Mouse (Mus musculus): ENCODE results near the gene Gcnt3.

The Gcnt3 gene

GRCm38 (mm10) chr9:70037988-70038387 is at the start of gene Gcnt3:
Gene Gcnt3, minus strand, starts transcription at chr9:70038088.
- 77% methylated on average over 7 of the region's 7 CpGs for WGBS

- 71% methylated on average over 5 of the region's 5 CpGs for WGBS
Observed at GRCm38 (mm10) chr9:70087379-70087778, 49.5 kb upstream of the Gcnt3 start.

DNA sequence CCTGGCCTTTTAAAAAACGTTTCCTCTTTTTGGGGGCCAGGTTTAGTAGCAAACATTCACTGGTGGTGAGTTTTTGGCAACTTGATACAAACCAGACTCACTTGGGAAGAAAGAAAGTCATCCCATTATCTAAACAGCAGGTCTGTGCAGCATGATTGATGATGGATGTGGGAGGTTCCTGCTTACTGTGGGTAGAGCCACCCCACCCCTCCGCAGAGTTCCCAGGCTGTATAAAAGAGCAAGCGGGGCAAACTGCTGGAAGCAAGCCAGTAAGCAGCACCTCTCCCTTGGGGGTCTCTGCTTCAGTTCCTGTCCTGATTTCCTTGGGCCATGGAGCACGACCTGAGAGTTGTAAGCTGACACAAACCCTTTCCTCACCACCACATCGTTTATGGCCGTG is 48.2 kb upstream of the Gcnt3 start:
- 53% methylated on average over 6 of the region's 6 CpGs for WGBS

DNA sequence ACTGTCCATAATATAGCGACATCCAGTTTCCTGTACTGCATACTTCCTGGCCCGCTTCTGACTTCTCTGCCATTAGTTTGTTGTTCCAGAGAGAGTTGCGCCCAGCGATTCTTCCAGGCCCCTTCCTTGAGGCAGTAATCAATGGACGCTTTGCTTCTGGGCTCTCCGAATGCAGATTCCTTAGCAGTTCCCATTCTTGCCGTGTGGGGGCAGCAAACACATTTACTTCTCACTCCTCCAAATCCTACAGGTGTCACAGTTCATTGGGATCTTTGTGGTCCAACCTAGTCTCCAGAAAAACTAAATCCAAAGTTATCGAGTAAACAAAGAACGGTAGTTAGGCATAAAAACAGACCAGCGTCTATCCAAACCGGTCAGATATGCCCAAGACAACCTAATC is 46.2 kb upstream of the Gcnt3 start:
- WGBS, result 53% methylated on average over 11 of the region's 11 CpGs

DNA sequence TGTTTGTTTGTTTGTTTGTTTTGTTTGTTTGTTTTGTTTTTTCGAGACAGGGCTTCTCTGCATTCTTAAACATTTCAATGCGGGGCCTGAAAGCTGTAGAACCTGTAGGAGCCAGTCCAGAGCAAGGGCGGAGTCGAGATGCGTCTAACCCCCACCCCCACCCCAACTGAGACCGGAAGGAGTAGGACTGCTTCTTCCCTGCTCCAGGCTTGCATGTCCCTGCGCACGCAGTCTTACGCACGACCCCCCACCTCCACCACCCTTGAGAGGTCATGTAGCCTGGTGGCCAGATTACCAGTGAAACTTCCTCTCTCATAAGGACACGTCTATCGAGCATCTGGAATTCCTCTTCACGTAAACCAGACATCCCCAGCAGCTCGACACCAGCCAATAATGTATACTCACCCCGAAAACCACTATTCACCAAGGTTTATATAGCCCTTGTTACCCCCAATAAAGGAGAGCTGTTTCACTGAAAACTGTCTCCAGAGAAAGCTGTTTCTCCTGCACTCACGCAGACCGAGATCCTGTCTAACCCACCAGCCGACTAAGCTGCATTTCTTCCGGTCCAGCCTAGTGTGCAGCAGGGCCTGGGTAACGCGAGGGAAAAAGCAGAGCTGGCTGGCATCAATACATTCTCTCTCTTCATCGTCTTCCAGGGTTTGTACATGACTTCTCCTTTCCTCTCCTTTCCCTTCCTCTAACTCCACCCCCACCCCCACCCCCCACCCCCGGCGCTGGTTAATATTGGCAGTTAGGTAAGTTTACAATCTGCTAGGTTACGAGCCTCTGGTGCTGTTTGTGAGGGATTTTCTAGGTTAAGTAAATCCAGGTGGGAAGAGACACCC is 44.7 kb upstream of the Gcnt3 start:
- WGBS, result 83% methylated on average over 25 of the region's 25 CpGs

GRCm38 (mm10) chr9:70081767-70082166 is 43.9 kb upstream of the Gcnt3 start:
- 97% methylated on average over 7 of the region's 7 CpGs for WGBS

GRCm38 (mm10) chr9:70080976-70081375 is 43.1 kb upstream of the Gcnt3 start:
- WGBS, result 69% methylated on average over 2 of the region's 2 CpGs

GRCm38 (mm10) chr9:70080027-70080800 is 42.3 kb upstream of the Gcnt3 start:
- WGBS, result 83% methylated on average over 9 of the region's 9 CpGs

DNA sequence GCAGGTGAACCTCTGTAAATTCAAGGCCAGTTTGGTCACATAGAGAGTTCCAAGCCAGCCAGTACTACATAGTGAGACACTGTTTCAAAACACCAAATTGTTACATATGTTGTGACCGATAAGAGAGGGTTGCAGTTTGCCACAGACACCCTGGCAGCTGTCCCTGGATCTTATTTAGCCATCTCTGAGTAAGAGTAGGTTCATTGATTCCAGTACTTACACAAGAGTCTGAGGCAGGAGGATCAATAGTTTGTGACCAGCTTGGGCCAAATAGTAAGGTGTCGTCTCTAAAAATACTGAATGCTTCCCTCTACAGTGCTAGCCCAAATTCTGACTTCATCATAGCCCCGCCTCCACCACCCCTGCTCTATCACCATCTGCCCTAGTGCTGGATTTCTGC is 40.1 kb upstream of the Gcnt3 start:
- 82% methylated on average over 3 of the region's 3 CpGs for WGBS

DNA sequence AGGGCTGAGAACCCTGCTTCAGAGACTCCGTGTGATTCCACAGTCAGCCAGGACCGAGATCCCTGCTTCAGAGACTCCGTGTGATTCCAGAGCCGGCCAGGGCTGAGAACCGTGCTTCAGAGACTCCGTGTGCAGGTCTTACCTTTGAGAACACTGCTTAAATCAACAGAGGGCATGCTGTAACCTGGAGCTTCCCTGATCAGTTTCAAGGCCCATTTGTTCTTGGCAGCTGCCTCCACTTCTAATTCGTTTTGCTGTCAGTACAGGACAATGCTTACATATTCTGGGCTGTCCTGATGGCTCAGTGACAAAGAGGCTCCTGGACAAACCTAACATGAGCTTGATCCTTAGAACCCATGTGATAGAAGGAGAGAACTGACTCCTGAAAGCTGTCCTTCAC is 39.3 kb upstream of the Gcnt3 start:
- WGBS, result 80% methylated on average over 7 of the region's 7 CpGs

- 86% methylated on average over 8 of the region's 8 CpGs for WGBS
Observed at GRCm38 (mm10) chr9:70072387-70072786, 34.5 kb upstream of the Gcnt3 start.

- 76% methylated on average over 8 of the region's 8 CpGs for WGBS
Observed at GRCm38 (mm10) chr9:70069961-70070435, 32.1 kb upstream of the Gcnt3 start.

DNA sequence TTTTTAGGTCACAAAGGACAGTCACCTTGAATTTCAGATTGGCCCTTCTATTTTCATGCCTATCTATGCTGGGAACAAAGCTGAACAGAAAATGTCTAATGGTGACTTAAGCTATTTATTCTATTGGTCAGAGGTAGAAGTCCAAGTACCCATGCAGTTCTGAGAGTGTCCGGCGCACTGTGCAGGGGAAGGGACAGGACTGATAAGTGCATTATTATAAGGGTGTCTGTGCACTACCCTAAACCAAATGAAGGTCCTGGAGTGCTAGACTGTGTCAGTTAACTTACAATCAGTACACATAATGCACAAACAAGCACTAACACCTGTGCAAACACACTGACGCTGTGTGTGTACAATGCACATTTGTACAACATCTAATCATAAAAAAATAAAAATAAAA is 29.6 kb upstream of the Gcnt3 start:
- WGBS, result 92% methylated on average over 3 of the region's 3 CpGs

DNA sequence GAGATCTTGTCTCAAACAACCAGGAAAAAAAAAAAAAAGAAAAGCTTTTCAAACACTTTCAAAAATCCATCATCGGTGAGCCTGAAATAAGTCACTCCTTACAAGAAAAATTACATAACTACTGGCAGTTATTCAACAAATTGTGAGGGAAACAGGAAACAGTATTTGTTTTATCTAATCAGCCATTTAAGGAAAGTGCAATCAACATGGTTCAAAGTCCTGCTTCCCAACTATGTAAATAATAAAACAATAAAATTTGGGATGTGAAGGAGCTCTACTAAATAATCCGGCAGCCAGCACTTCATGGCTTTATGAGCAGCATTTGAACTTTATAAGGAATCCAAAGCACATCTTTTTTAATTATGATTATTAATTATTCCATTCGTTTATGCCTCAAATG is 24.1 kb upstream of the Gcnt3 start:
- 74% methylated on average over 3 of the region's 3 CpGs for WGBS

GRCm38 (mm10) chr9:70053411-70053810 is 15.5 kb upstream of the Gcnt3 start:
- 52% methylated on average over 3 of the region's 3 CpGs for WGBS

- 81% methylated on average over 3 of the region's 3 CpGs for WGBS
Observed at GRCm38 (mm10) chr9:70052730-70053129, 14.8 kb upstream of the Gcnt3 start.

DNA sequence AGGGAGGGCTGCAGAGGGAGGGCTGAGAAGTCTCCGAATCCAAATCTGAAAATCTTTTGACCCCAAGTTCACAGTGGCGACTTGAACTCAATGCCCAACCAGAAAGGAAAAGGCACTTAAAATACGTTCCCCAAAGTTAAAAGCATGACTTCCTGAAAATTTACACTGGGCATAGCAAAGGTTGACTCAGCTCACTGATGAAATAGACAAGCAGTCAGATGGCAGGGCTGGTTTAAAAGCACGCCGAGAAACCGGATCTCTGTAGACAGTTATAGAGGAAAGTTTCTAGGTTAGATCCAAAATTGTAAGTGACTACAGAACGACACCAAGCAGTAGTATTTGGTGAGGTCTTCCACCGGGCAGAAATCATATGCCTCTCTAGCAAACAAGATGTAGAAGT is 12.0 kb upstream of the Gcnt3 start:
- 25% methylated on average over 8 of the region's 8 CpGs for WGBS

GRCm38 (mm10) chr9:70049416-70049783 is 11.5 kb upstream of the Gcnt3 start:
- 29% methylated on average over 3 of the region's 3 CpGs for WGBS

- 62% methylated on average over 6 of the region's 6 CpGs for WGBS
Observed at GRCm38 (mm10) chr9:70048751-70049415, 11.0 kb upstream of the Gcnt3 start.

DNA sequence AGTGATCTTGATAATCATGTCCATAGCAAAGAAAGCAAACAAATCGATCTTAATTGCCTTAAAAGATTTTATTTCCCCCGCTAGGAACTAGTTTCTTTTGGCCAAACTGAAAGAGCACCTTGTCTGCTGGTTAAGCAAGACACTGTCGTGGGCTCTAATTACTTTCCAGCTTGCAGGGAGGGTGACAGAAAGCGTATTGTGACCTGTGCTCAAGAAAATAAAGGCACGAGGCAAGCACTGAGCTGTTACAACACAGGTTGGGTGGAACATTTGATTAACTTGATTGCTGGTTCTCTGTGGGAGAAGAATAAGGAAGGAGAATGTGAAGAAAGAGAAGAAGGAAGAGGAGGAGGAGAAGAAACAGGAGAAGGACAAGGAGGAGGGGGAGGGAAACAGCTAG is 10.4 kb upstream of the Gcnt3 start:
- WGBS, result 76% methylated on average over 5 of the region's 5 CpGs

GRCm38 (mm10) chr9:70047839-70048238 is 10.0 kb upstream of the Gcnt3 start:
- 85% methylated on average over 3 of the region's 3 CpGs for WGBS

GRCm38 (mm10) chr9:70046255-70046654 is 8.4 kb upstream of the Gcnt3 start:
- 93% methylated on average over 6 of the region's 6 CpGs for WGBS
